ENCODE assay signal across 20 mouse cellular contexts in genomic region chr3:58519536-58519935, GRCm38 (mm10). TPM values are rescaled to one million over a fixed set of nuclear protein-coding genes. Genes with fewer than 3 reads are reported as not detected.
DNase-seq lines count a peak whose midpoint lies in the region; ATAC-seq lines count a peak whose summit lies in the region.
"Had no signal": no experiment of that assay in that cellular context is flagged by ENCODE, and none has a peak within 500 bp of the region (broad histone marks: within the 10 kb centered on the region; RNA-seq: fewer than 3 reads in every experiment).

No protein-coding gene starts in this region.

- intact Hi-C loops in heart, postnatal 14 days (cut with DNase I): no loop called here

- no peak for ATAC-seq in megakaryocyte, adult 5-6 weeks (ENCODE audit: poor library complexity, severe bottlenecking)
- ATAC-seq: forebrain, embryonic 16.5 days; hindbrain, embryonic 16.5 days; midbrain, embryonic 16.5 days had no signal

- peak; percentile 48 for DNase-seq in heart, adult 11 months
- DNase-seq in heart, postnatal 14 days: no peak
- peak; percentile 8 for DNase-seq in kidney, postnatal 10 days
- no peak for DNase-seq in kidney, adult 9 months
- DNase-seq in adrenal gland, adult 8-10 months: peak; percentile 34
- DNase-seq in adrenal gland, postnatal 36 days: peak; percentile 54
- DNase-seq in layer of hippocampus, adult 8-10 months (ENCODE audit: low spot score in 2 of 2): no peak
- DNase-seq: cerebellum, adult 11 months; cerebellum, adult 9-11 months; gastrocnemius, postnatal 14 days; heart, adult 2 months; kidney, adult 8-10 months; kidney, postnatal 4 days; layer of hippocampus, adult 9-11 months; lung, postnatal 4 days; thymus, postnatal 36 days had no signal

RNA-seq across cellular contexts. Expression of gene Eif2a, which starts 6.1 kb away (rescaled TPM):
- total RNA-seq in heart, postnatal 14 days (2021): 10 to 100 TPM; 36.4 to 42.7 TPM
- 10 to 100 TPM; 51.6 to 73.1 (median 60.5) TPM for total RNA-seq in adrenal gland, adult 8-10 months (2022)
- total RNA-seq in adrenal gland, postnatal 36 days (2021): 10 to 100 TPM; 43.3 to 52.8 TPM
- total RNA-seq in megakaryocyte, adult 5-6 weeks (2015): 122 and 151 TPM in 2 replicates
- 75.9 and 80.9 TPM in 2 replicates for total RNA-seq in megakaryocyte, adult 5-6 weeks (2017)
- 10 to 100 TPM; 48.3 to 55.8 (median 49.8) TPM for total RNA-seq in layer of hippocampus, adult 8-10 months (2022)

RNA-seq across cellular contexts. Expression of gene Serp1, which starts 6.2 kb away (rescaled TPM):
- total RNA-seq in heart, postnatal 14 days (2021): 10 to 100 TPM; 15.8 to 17.5 TPM
- total RNA-seq in adrenal gland, adult 8-10 months (2022): 100 to 1,000 TPM in 2 of 4 experiments, 10 to 100 TPM in 2; 95.8 to 126 (median 105) TPM
- 100 to 1,000 TPM; 123 to 135 TPM for total RNA-seq in adrenal gland, postnatal 36 days (2021)
- total RNA-seq in megakaryocyte, adult 5-6 weeks (2015): 189 and 218 TPM in 2 replicates
- 208 and 222 TPM in 2 replicates for total RNA-seq in megakaryocyte, adult 5-6 weeks (2017)
- total RNA-seq in layer of hippocampus, adult 8-10 months (2022): 10 to 100 TPM; 22.5 to 25.9 (median 24.6) TPM

RNA-seq across cellular contexts. Expression of gene Selenot, which starts 56.9 kb away (rescaled TPM):
- 100 to 1,000 TPM; 113 to 117 TPM for total RNA-seq in heart, postnatal 14 days (2021)
- 100 to 1,000 TPM; 128 to 153 (median 139) TPM for total RNA-seq in adrenal gland, adult 8-10 months (2022)
- 100 to 1,000 TPM; 142 to 148 TPM for total RNA-seq in adrenal gland, postnatal 36 days (2021)
- 161 and 163 TPM in 2 replicates for total RNA-seq in megakaryocyte, adult 5-6 weeks (2015)
- 203 and 210 TPM in 2 replicates for total RNA-seq in megakaryocyte, adult 5-6 weeks (2017)
- 100 to 1,000 TPM; 140 to 147 (median 145) TPM for total RNA-seq in layer of hippocampus, adult 8-10 months (2022)

Comparison
In these comparisons a context has a peak if more than half of its experiments do, and no peak if none do; other contexts are left out.
1. DNase-seq: peak in heart, adult 11 months (single experiment), kidney, postnatal 10 days (single experiment), adrenal gland, adult 8-10 months (single experiment) and adrenal gland, postnatal 36 days (2 of 2); none in heart, postnatal 14 days (0 of 2), kidney, adult 9 months (single experiment) and layer of hippocampus, adult 8-10 months (0 of 2).